Mouse (Mus musculus): ENCODE data around the gene Orai1.

Gene Orai1

GRCm38 (mm10) chr5:122994910-122995309, 20.0 kb upstream of the Orai1 start:
- DNase-seq (ENCODE audit: low spot score in 2 of 2), result no peak

- no peak for DNase-seq (ENCODE audit: low spot score in 2 of 2)
Measured at GRCm38 (mm10) chr5:122997205-122998204, 17.4 kb upstream of the Orai1 start.

- DNase-seq (ENCODE audit: low spot score in 2 of 2), result no peak
Measured at GRCm38 (mm10) chr5:123000901-123001300, 14.0 kb upstream of the Orai1 start.

- no peak for DNase-seq (ENCODE audit: low spot score in 2 of 2)
Measured at GRCm38 (mm10) chr5:123005716-123006592, 8.9 kb upstream of the Orai1 start.

GRCm38 (mm10) chr5:123008877-123009493, 5.9 kb upstream of the Orai1 start:
- no peak for DNase-seq (ENCODE audit: low spot score in 2 of 2)

- no peak for DNase-seq (ENCODE audit: low spot score in 2 of 2)
Measured at GRCm38 (mm10) chr5:123009873-123010272, 5.0 kb upstream of the Orai1 start.

GRCm38 (mm10) chr5:123010806-123011205, 4.1 kb upstream of the Orai1 start:
- DNase-seq (ENCODE audit: low spot score in 2 of 2), result no peak

GRCm38 (mm10) chr5:123011705-123012104, 3.2 kb upstream of the Orai1 start:
- no peak for DNase-seq (ENCODE audit: low spot score in 2 of 2)

- DNase-seq (ENCODE audit: low spot score in 2 of 2), result peak in 1 of 2 experiments; percentile 63
Measured at GRCm38 (mm10) chr5:123013599-123014315, 1.1 kb upstream of the Orai1 start.

GRCm38 (mm10) chr5:123015915-123016314, 1.0 kb downstream of the Orai1 start:
- no peak for DNase-seq (ENCODE audit: low spot score in 2 of 2)

GRCm38 (mm10) chr5:123017504-123017903, 2.6 kb downstream of the Orai1 start:
- DNase-seq (ENCODE audit: low spot score in 2 of 2), result no peak

GRCm38 (mm10) chr5:123019336-123020016, 4.6 kb downstream of the Orai1 start:
- no peak for DNase-seq (ENCODE audit: low spot score in 2 of 2)

- DNase-seq (ENCODE audit: low spot score in 2 of 2), result no peak
Measured at GRCm38 (mm10) chr5:123020426-123020825, 5.6 kb downstream of the Orai1 start.

- DNase-seq (ENCODE audit: low spot score in 2 of 2), result no peak
Measured at GRCm38 (mm10) chr5:123021438-123021837, 6.6 kb downstream of the Orai1 start.

- DNase-seq (ENCODE audit: low spot score in 2 of 2), result no peak
Measured at GRCm38 (mm10) chr5:123023049-123023448, 8.2 kb downstream of the Orai1 start.

GRCm38 (mm10) chr5:123024312-123024711, 9.4 kb downstream of the Orai1 start:
- no peak for DNase-seq (ENCODE audit: low spot score in 2 of 2)

GRCm38 (mm10) chr5:123024965-123025573, 10.2 kb downstream of the Orai1 start:
- no peak for DNase-seq (ENCODE audit: low spot score in 2 of 2)

- no peak for DNase-seq (ENCODE audit: low spot score in 2 of 2)
Measured at GRCm38 (mm10) chr5:123026414-123026813, 11.5 kb downstream of the Orai1 start.

GRCm38 (mm10) chr5:123027436-123027835, 12.6 kb downstream of the Orai1 start:
- DNase-seq (ENCODE audit: low spot score in 2 of 2), result no peak

GRCm38 (mm10) chr5:123029729-123030128, 14.9 kb downstream of the Orai1 start:
- no peak for DNase-seq (ENCODE audit: low spot score in 2 of 2)
